In the genomic region with DNA sequence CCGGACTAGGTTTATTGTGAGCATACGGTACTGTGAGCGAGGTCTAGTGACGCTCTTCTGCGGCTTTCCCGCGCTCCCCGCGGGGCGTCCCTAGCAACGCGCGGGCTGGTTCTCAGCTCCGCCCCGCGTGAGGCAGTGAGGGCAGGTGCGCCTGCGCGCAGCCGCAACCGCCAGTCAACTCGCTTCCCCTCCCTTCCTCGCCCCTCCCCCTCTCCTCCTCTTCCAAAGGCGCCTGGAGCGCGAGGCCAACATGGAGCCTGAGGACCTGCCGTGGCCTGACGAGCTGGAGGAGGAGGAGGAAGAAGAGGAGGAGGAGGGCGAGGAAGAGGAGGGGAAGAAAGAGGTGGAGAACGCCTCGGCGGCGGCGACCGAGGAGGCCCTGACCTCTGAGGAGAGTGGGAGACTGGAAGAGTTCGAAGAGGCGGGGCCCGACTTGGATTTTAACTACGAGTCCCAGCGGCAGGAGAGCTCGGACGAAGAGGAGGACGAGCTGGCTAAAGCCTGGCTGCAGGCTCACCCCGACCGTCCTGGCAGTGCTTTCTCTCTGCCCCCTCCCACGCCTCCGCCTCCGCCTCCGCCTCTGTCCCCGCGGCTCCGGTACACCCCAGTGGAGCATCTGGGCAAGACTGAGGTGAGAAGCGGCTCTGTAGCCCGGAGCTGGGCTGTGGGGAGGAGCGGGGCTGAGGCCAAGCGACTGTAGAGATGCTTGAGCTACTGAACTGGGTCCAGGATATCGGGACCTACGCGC, we compare ENCODE assay signal across 8 mouse cellular contexts. TPM values are rescaled to one million over a fixed set of nuclear protein-coding genes. Genes with fewer than 3 reads are reported as not detected.
DNase-seq lines count a peak whose midpoint lies in the region; ATAC-seq and TF ChIP-seq lines count a peak whose summit lies in the region.

Alms1 (plus strand) TSS at position 136 of the 748 bp plus-strand sequence.

- no peaks in the 10 kb centered on the region for H3K36me3 ChIP-seq in embryonic facial prominence, embryonic 15.5 days
- no peaks in the 10 kb centered on the region for H3K36me3 ChIP-seq in limb, embryonic 14.5 days (ENCODE audit: control insufficient read depth, insufficient read depth, low read length)
- no peaks in the 10 kb centered on the region for H3K36me3 ChIP-seq in midbrain, postnatal 0 days (ENCODE audit: insufficient read depth, low read length)

- peak; percentile 95 for DNase-seq in 416B (ENCODE audit: low read depth)
- peak; percentile 89 for DNase-seq in heart, adult 8-10 months (ENCODE audit: low spot score)
- DNase-seq in kidney, adult 9 months = peak; percentile 92
- DNase-seq in limb, embryonic 14.5 days (ENCODE audit: low spot score) = peak; percentile 96
- peak; percentile 97 for DNase-seq in midbrain, postnatal 0 days (ENCODE audit: low spot score)
- DNase-seq in spleen, postnatal 14 days (ENCODE audit: low spot score in 2 of 2) = peak; percentile 80 to 85

- WGBS in bone marrow, adult 2 months = 0% methylated on average over 58 of the region's 59 CpGs
- WGBS in embryonic facial prominence, embryonic 15.5 days = under 1% methylated on average over 58 of the region's 59 CpGs
- under 1% methylated on average over 57 of the region's 59 CpGs for WGBS in limb, embryonic 14.5 days
- WGBS in midbrain, postnatal 0 days = 1% methylated on average over 48 of the region's 59 CpGs

- H3K27me3 ChIP-seq in embryonic facial prominence, embryonic 15.5 days = no peaks in the 10 kb centered on the region
- H3K27me3 ChIP-seq in limb, embryonic 14.5 days (ENCODE audit: control insufficient read depth, insufficient read depth, low read length) = no peaks in the 10 kb centered on the region
- H3K27me3 ChIP-seq in midbrain, postnatal 0 days (ENCODE audit: insufficient read depth, low read length) = no peaks in the 10 kb centered on the region

- H3K27ac ChIP-seq in bone marrow, adult 2 months (ENCODE audit: control insufficient read depth, insufficient read depth, low read depth, low read length, poor library complexity) = peak within 1 kb of the TSS; percentile 52
- peak within 1 kb of the TSS; percentile 74 for H3K27ac ChIP-seq in embryonic facial prominence, embryonic 15.5 days (replicated peaks)
- H3K27ac ChIP-seq in limb, embryonic 14.5 days (replicated peaks; ENCODE audit: low read depth, low read length) = peak within 1 kb of the TSS; percentile 61
- peak within 1 kb of the TSS; percentile 67 for H3K27ac ChIP-seq in midbrain, postnatal 0 days (ENCODE audit: low read depth, low read length)

- ATAC-seq in embryonic facial prominence, embryonic 15.5 days (ENCODE audit: insufficient number of reproducible peaks, low FRiP score, low TSS enrichment, low read depth) = peak; percentile 95
- peak; percentile 96 for ATAC-seq in limb, embryonic 14.5 days (ENCODE audit: low FRiP score, low read depth)
- ATAC-seq in midbrain, postnatal 0 days (ENCODE audit: low FRiP score) = peak; percentile 98

- no peaks in the 10 kb centered on the region for H3K4me1 ChIP-seq in bone marrow, adult 2 months (ENCODE audit: control insufficient read depth, insufficient read depth, low read length)
- peaks cover 19% of the 10 kb centered on the region; the same call in 1 of the 2 replicates for H3K4me1 ChIP-seq in embryonic facial prominence, embryonic 15.5 days
- H3K4me1 ChIP-seq in limb, embryonic 14.5 days (ENCODE audit: control insufficient read depth, insufficient read depth, low read length) = peaks cover 21% of the 10 kb centered on the region
- H3K4me1 ChIP-seq in midbrain, postnatal 0 days (ENCODE audit: insufficient read depth, low read length) = peaks cover 2% of the 10 kb centered on the region; the same call in 1 of the 2 replicates

- H3K9me3 ChIP-seq in embryonic facial prominence, embryonic 15.5 days (replicated peaks) = no peaks in the 10 kb centered on the region
- no peaks in the 10 kb centered on the region for H3K9me3 ChIP-seq in limb, embryonic 14.5 days (ENCODE audit: control insufficient read depth, low read length)
- no peaks in the 10 kb centered on the region for H3K9me3 ChIP-seq in midbrain, postnatal 0 days (ENCODE audit: low read length)

- no peak for TF ChIP-seq CTCF in bone marrow, adult 2 months (IDR thresholded peaks at IDR 0.05; ENCODE audit: control insufficient read depth, insufficient read depth, low read length)
- TF ChIP-seq CTCF in midbrain, postnatal 0 days (IDR thresholded peaks at IDR 0.05) = no peak

- TF ChIP-seq POLR2A in bone marrow, adult 2 months (IDR thresholded peaks at IDR 0.05; ENCODE audit: borderline replicate concordance, control insufficient read depth, low read depth, low read length) = peak; percentile 80; the same call in 1 of the 2 replicates
- TF ChIP-seq POLR2A in limb, embryonic 14.5 days (IDR thresholded peaks at IDR 0.05; ENCODE audit: borderline replicate concordance, extremely low read depth, insufficient read depth, insufficient read length) = peak; percentile 50; the same call in 1 of the 2 replicates

- peak within 1 kb of the TSS; percentile 66 for H3K4me2 ChIP-seq in embryonic facial prominence, embryonic 15.5 days (replicated peaks)
- peak within 1 kb of the TSS; percentile 58 for H3K4me2 ChIP-seq in limb, embryonic 14.5 days (replicated peaks; ENCODE audit: low read depth, low read length, severe bottlenecking)
- H3K4me2 ChIP-seq in midbrain, postnatal 0 days (ENCODE audit: low read depth, low read length, poor library complexity, severe bottlenecking) = peak within 1 kb of the TSS; percentile 62

- peak within 1 kb of the TSS; percentile 39 for H3K9ac ChIP-seq in embryonic facial prominence, embryonic 15.5 days
- H3K9ac ChIP-seq in limb, embryonic 14.5 days (ENCODE audit: low read depth, low read length, severe bottlenecking) = peak within 1 kb of the TSS; percentile 71
- H3K9ac ChIP-seq in midbrain, postnatal 0 days (replicated peaks; ENCODE audit: low read length, poor library complexity, severe bottlenecking) = peak within 1 kb of the TSS; percentile 71

- peak within 1 kb of the TSS; percentile 93 for H3K4me3 ChIP-seq in bone marrow, adult 2 months (replicated peaks; ENCODE audit: control insufficient read depth, low read depth, low read length)
- peak within 1 kb of the TSS; percentile 74 for H3K4me3 ChIP-seq in embryonic facial prominence, embryonic 15.5 days (replicated peaks)
- peak within 1 kb of the TSS; percentile 68 for H3K4me3 ChIP-seq in limb, embryonic 14.5 days (replicated peaks; ENCODE audit: low read length)
- peak within 1 kb of the TSS; percentile 66 for H3K4me3 ChIP-seq in midbrain, postnatal 0 days (ENCODE audit: low read depth, low read length)

RNA-seq across cellular contexts. Expression of gene Alms1, which starts in this region (rescaled TPM):
- polyA plus RNA-seq in bone marrow, adult 2 months (2011; ENCODE audit: insufficient read depth, insufficient read length, low replicate concordance, missing spikeins) = 4.3 and 4.8 TPM in 2 replicates
- polyA plus RNA-seq in embryonic facial prominence, embryonic 15.5 days (2015; fragmentation: Nextera tagmentation; extraction: Ambion mirVana) = 4.9 and 5.3 TPM in 2 replicates
- 1 to 10 TPM; 2.0 to 2.1 (median 2.0) TPM for total RNA-seq in heart, adult 8-10 months (2022)
- polyA plus RNA-seq in limb, embryonic 14.5 days (2012; rRNA removed) = 4.7 and 4.9 TPM in 2 replicates
- 4.5 and 6.2 TPM in 2 replicates for polyA plus RNA-seq in limb, embryonic 14.5 days (2014; fragmentation: Nextera tagmentation; extraction: Ambion mirVana)
- total RNA-seq in midbrain, postnatal 0 days (2014; rRNA removed) = 15.3 and 19.8 TPM in 2 replicates
- 1.9 and 2.5 TPM in 2 replicates for polyA plus RNA-seq in midbrain, postnatal 0 days (2015; fragmentation: Nextera tagmentation; extraction: Ambion mirVana)

Comparison
In these comparisons a context has a peak if more than half of its experiments do, and no peak if none do; other contexts are left out.
1. Peak in every context shown above with its lines: DNase-seq, ATAC-seq, H3K4me3 ChIP-seq and H3K27ac ChIP-seq.